Mouse (Mus musculus): Measurements from ENCODE around the gene Ankrd55.
A peak's percentile ranks its signal among the peaks of the same experiment; 100 is the strongest.

Gene Ankrd55

GRCm38 (mm10) chr13:112383941-112384659, 95.8 kb downstream of the Ankrd55 start:
- DNase-seq: no peak

GRCm38 (mm10) chr13:112385040-112385439, 96.8 kb downstream of the Ankrd55 start:
- no peak for DNase-seq

- DNase-seq: peak in 1 of 2 experiments; percentile 35
Observed at GRCm38 (mm10) chr13:112386494-112387075, 98.3 kb downstream of the Ankrd55 start.

GRCm38 (mm10) chr13:112387279-112387678, 99.0 kb downstream of the Ankrd55 start:
- DNase-seq: no peak

- no peak for DNase-seq
Observed at GRCm38 (mm10) chr13:112388176-112388575, 99.9 kb downstream of the Ankrd55 start.

GRCm38 (mm10) chr13:112390206-112390605, 102.0 kb downstream of the Ankrd55 start:
- no peak for DNase-seq

- DNase-seq: no peak
Observed at GRCm38 (mm10) chr13:112391354-112391753, 103.1 kb downstream of the Ankrd55 start.

GRCm38 (mm10) chr13:112393356-112393755, 105.1 kb downstream of the Ankrd55 start:
- no peak for DNase-seq

GRCm38 (mm10) chr13:112394271-112394670, 106.0 kb downstream of the Ankrd55 start:
- DNase-seq: no peak

- DNase-seq: peak; percentile 15 to 31
Observed at GRCm38 (mm10) chr13:112404723-112405122, 116.5 kb downstream of the Ankrd55 start.

- DNase-seq: no peak
Observed at GRCm38 (mm10) chr13:112405184-112405583, 116.9 kb downstream of the Ankrd55 start.

GRCm38 (mm10) chr13:112406618-112407017, 118.4 kb downstream of the Ankrd55 start:
- no peak for DNase-seq

GRCm38 (mm10) chr13:112407181-112407700, 119.0 kb downstream of the Ankrd55 start:
- no peak for DNase-seq

GRCm38 (mm10) chr13:112407776-112408490, 119.7 kb downstream of the Ankrd55 start:
- no peak for DNase-seq

GRCm38 (mm10) chr13:112408701-112409100, 120.5 kb downstream of the Ankrd55 start:
- no peak for DNase-seq

- DNase-seq: no peak
Observed at GRCm38 (mm10) chr13:112409331-112409730, 121.1 kb downstream of the Ankrd55 start.

- DNase-seq: no peak
Observed at GRCm38 (mm10) chr13:112409851-112410250, 121.6 kb downstream of the Ankrd55 start.

- DNase-seq: no peak
Observed at GRCm38 (mm10) chr13:112410461-112410860, 122.2 kb downstream of the Ankrd55 start.

GRCm38 (mm10) chr13:112411216-112411822, 123.1 kb downstream of the Ankrd55 start:
- no peak for DNase-seq

- DNase-seq: no peak
Observed at GRCm38 (mm10) chr13:112412251-112412650, 124.0 kb downstream of the Ankrd55 start.

GRCm38 (mm10) chr13:112412824-112413223, 124.6 kb downstream of the Ankrd55 start:
- DNase-seq: no peak

GRCm38 (mm10) chr13:112413611-112414010, 125.4 kb downstream of the Ankrd55 start:
- DNase-seq: no peak

- no peak for DNase-seq
Observed at GRCm38 (mm10) chr13:112415896-112416295, 127.6 kb downstream of the Ankrd55 start.
